Comparison of ENCODE assay signal across 8 mouse cellular contexts in the genomic region with DNA sequence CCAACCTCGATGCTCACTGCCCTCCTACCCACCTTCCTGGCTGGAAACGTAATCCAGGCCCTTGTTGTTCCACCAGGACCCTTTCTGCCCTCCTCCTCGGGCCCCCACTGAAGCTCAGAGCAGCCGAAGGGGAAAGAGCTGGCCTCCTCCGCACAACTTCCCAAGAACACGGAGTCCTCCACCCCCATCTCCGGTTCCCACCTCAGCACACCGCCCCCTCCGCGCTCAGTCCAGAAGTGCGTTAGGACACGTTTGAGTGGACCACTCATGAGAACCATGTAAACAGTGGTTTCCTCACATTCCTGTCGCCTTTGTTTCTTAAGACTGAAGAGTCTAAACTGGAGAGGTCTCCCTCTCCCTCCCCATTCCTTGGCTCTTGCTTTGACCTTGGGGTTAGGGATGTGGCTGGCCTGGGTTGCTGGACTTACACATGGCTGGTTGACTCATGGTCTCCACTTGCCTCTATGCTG. TPM values are rescaled to one million over a fixed set of nuclear protein-coding genes. Genes with fewer than 3 reads are reported as not detected.
DNase-seq lines count a peak whose midpoint lies in the region; ATAC-seq and TF ChIP-seq lines count a peak whose summit lies in the region.
"Had no signal": no experiment of that assay in that cellular context is flagged by ENCODE, and none has a peak within 500 bp of the region (broad histone marks: within the 10 kb centered on the region; RNA-seq: fewer than 3 reads in every experiment).

No protein-coding gene starts in this region.

- no peak for DNase-seq in midbrain, embryonic 10.5 days (ENCODE audit: low spot score)
- no peak for DNase-seq in midbrain, postnatal 0 days (ENCODE audit: low spot score)
- DNase-seq in cerebellum, adult 2 months = no peak
- DNase-seq in frontal cortex, adult 2 months (ENCODE audit: extremely low spot score in 1 of 2, low spot score in 1 of 2) = no peak
- DNase-seq in thymus, postnatal 14 days = no peak

- TF ChIP-seq POLR2A in cerebellum, adult 2 months (IDR thresholded peaks at IDR 0.05; ENCODE audit: borderline replicate concordance, insufficient read depth, low read length) = no peak

- 0 out of 2 replicates have a peak overlapping the region, but pooled peaks have one; percentile 7 for H3K27ac ChIP-seq in midbrain, embryonic 10.5 days (replicated peaks)
- no peak overlapping the region for H3K27ac ChIP-seq in midbrain, postnatal 0 days (ENCODE audit: low read depth, low read length)
- peak overlapping the region; percentile 94 for H3K27ac ChIP-seq in heart, embryonic 13.5 days (replicated peaks)
- peak overlapping the region; percentile 94 for H3K27ac ChIP-seq in liver, embryonic 16.5 days (ENCODE audit: low read length)
- H3K27ac ChIP-seq in cerebellum, adult 2 months (ENCODE audit: insufficient read depth, low read length) = no peak overlapping the region

- no peak for ATAC-seq in midbrain, postnatal 0 days (ENCODE audit: low FRiP score)
- peak; percentile 21; the same call in 1 of the 2 replicates for ATAC-seq in heart, embryonic 13.5 days (ENCODE audit: extremely low read depth, insufficient number of reproducible peaks, low FRiP score, low TSS enrichment)
- ATAC-seq in liver, embryonic 16.5 days (ENCODE audit: low read depth) = no peak

- WGBS in midbrain, embryonic 10.5 days = 86% methylated on average over 13 of the region's 13 CpGs
- 91% methylated on average over 13 of the region's 13 CpGs for whole genome bisulfite sequencing in midbrain, postnatal 0 days
- 76% methylated on average over 13 of the region's 13 CpGs for WGBS in heart, embryonic 13.5 days
- WGBS in liver, embryonic 16.5 days (ENCODE audit: insufficient replicate concordance) = 68% methylated on average over 13 of the region's 13 CpGs
- 87% methylated on average over 13 of the region's 13 CpGs for WGBS in cerebellum, adult 2 months

- 0 out of 2 replicates have a peak, but pooled peaks cover 3% of the 10 kb centered on the region for H3K4me1 ChIP-seq in midbrain, embryonic 10.5 days
- no peaks in the 10 kb centered on the region for H3K4me1 ChIP-seq in midbrain, postnatal 0 days (ENCODE audit: insufficient read depth, low read length)
- peaks cover 65% of the 10 kb centered on the region for H3K4me1 ChIP-seq in heart, embryonic 13.5 days
- peaks cover 74% of the 10 kb centered on the region for H3K4me1 ChIP-seq in liver, embryonic 16.5 days (ENCODE audit: control insufficient read depth, low read depth, low read length)
- no peaks in the 10 kb centered on the region; the same call in 1 of the 2 replicates for H3K4me1 ChIP-seq in cerebellum, adult 2 months (ENCODE audit: control insufficient read depth, insufficient read depth, low read length)

- H3K4me2 ChIP-seq in midbrain, postnatal 0 days (ENCODE audit: low read depth, low read length, poor library complexity, severe bottlenecking) = no peak overlapping the region
- no peak overlapping the region for H3K4me2 ChIP-seq in heart, embryonic 13.5 days
- H3K4me2 ChIP-seq in liver, embryonic 16.5 days (ENCODE audit: low read depth, low read length) = no peak overlapping the region

- H3K4me3 ChIP-seq in midbrain, embryonic 10.5 days = no peak overlapping the region
- H3K4me3 ChIP-seq in midbrain, postnatal 0 days (ENCODE audit: low read depth, low read length) = no peak overlapping the region
- H3K4me3 ChIP-seq in heart, embryonic 13.5 days = no peak overlapping the region
- H3K4me3 ChIP-seq in liver, embryonic 16.5 days (ENCODE audit: low read depth, low read length) = no peak overlapping the region
- H3K4me3 ChIP-seq in cerebellum, adult 2 months (replicated peaks; ENCODE audit: insufficient read depth, low read depth, low read length) = no peak overlapping the region
- H3K4me3 ChIP-seq: erythroblast, embryonic 14.5 days had no signal

- no peak overlapping the region for H3K9ac ChIP-seq in midbrain, postnatal 0 days (replicated peaks; ENCODE audit: low read length, poor library complexity, severe bottlenecking)
- no peak overlapping the region for H3K9ac ChIP-seq in heart, embryonic 13.5 days
- no peak overlapping the region for H3K9ac ChIP-seq in liver, embryonic 16.5 days (ENCODE audit: low read depth, low read length)

- no peaks in the 10 kb centered on the region for H3K27me3 ChIP-seq in midbrain, embryonic 10.5 days (ENCODE audit: low read depth, poor library complexity, severe bottlenecking)
- no peaks in the 10 kb centered on the region for H3K27me3 ChIP-seq in midbrain, postnatal 0 days (ENCODE audit: insufficient read depth, low read length)
- no peaks in the 10 kb centered on the region for H3K27me3 ChIP-seq in heart, embryonic 13.5 days (replicated peaks)
- no peaks in the 10 kb centered on the region for H3K27me3 ChIP-seq in liver, embryonic 16.5 days (ENCODE audit: control insufficient read depth, insufficient read depth, low read depth, low read length)
- H3K27me3 ChIP-seq in cerebellum, adult 2 months (ENCODE audit: control insufficient read depth, insufficient read depth, low read length) = no peaks in the 10 kb centered on the region

- H3K36me3 ChIP-seq in midbrain, embryonic 10.5 days = no peaks in the 10 kb centered on the region
- H3K36me3 ChIP-seq in midbrain, postnatal 0 days (ENCODE audit: insufficient read depth, low read length) = no peaks in the 10 kb centered on the region
- H3K36me3 ChIP-seq in heart, embryonic 13.5 days = no peaks in the 10 kb centered on the region
- H3K36me3 ChIP-seq in liver, embryonic 16.5 days (ENCODE audit: control insufficient read depth, insufficient read depth) = no peaks in the 10 kb centered on the region

- no peak for TF ChIP-seq CTCF in midbrain, postnatal 0 days (IDR thresholded peaks at IDR 0.05)
- TF ChIP-seq CTCF in cerebellum, adult 2 months (IDR thresholded peaks at IDR 0.05; ENCODE audit: borderline replicate concordance, insufficient read depth, low read depth, low read length) = no peak

- no peaks in the 10 kb centered on the region for H3K9me3 ChIP-seq in midbrain, embryonic 10.5 days (replicated peaks)
- no peaks in the 10 kb centered on the region for H3K9me3 ChIP-seq in midbrain, postnatal 0 days (ENCODE audit: low read length)
- no peaks in the 10 kb centered on the region for H3K9me3 ChIP-seq in heart, embryonic 13.5 days
- H3K9me3 ChIP-seq in liver, embryonic 16.5 days (replicated peaks; ENCODE audit: control insufficient read depth, low read length) = no peaks in the 10 kb centered on the region

RNA-seq across cellular contexts. Expression of a gene that starts 27.4 kb away (rescaled TPM):
- polyA plus RNA-seq in midbrain, embryonic 10.5 days (2016; fragmentation: Nextera tagmentation; extraction: Ambion mirVana) = not detected in 2 replicates
- total RNA-seq in midbrain, postnatal 0 days (2014; rRNA removed) = 1.9 and 3.0 TPM in 2 replicates
- polyA plus RNA-seq in midbrain, postnatal 0 days (2015; fragmentation: Nextera tagmentation; extraction: Ambion mirVana) = 0.19 and 0.20 TPM in 2 replicates
- 0.17 and 1.1 TPM in 2 replicates for polyA plus RNA-seq in heart, embryonic 13.5 days (2015; fragmentation: Nextera tagmentation; extraction: Ambion mirVana)
- polyA plus RNA-seq in liver, embryonic 16.5 days (2015; fragmentation: Nextera tagmentation; extraction: Ambion mirVana) = not detected in 2 replicates
- not detected in 2 replicates for polyA plus RNA-seq in cerebellum, adult 2 months (2012; rRNA removed)
- not detected in 2 replicates for polyA plus RNA-seq in frontal cortex, adult 2 months (2012; rRNA removed)
- polyA plus RNA-seq: erythroblast, embryonic 14.5 days had no signal

RNA-seq across cellular contexts. Expression of a gene that starts 41.6 kb away (rescaled TPM):
- polyA plus RNA-seq in midbrain, embryonic 10.5 days (2016; fragmentation: Nextera tagmentation; extraction: Ambion mirVana) = 9.2 and 11.2 TPM in 2 replicates
- total RNA-seq in midbrain, postnatal 0 days (2014; rRNA removed) = 1.8 and 3.7 TPM in 2 replicates
- polyA plus RNA-seq in midbrain, postnatal 0 days (2015; fragmentation: Nextera tagmentation; extraction: Ambion mirVana) = 1.9 and 2.3 TPM in 2 replicates
- polyA plus RNA-seq in heart, embryonic 13.5 days (2015; fragmentation: Nextera tagmentation; extraction: Ambion mirVana) = 13.3 and 13.7 TPM in 2 replicates
- 0.90 and 0.92 TPM in 2 replicates for polyA plus RNA-seq in liver, embryonic 16.5 days (2015; fragmentation: Nextera tagmentation; extraction: Ambion mirVana)
- polyA plus RNA-seq in cerebellum, adult 2 months (2012; rRNA removed) = 4.4 and 5.9 TPM in 2 replicates
- 1.5 and 2.3 TPM in 2 replicates for polyA plus RNA-seq in frontal cortex, adult 2 months (2012; rRNA removed)
- polyA plus RNA-seq: erythroblast, embryonic 14.5 days had no signal

Comparison
In these comparisons a context has a peak if more than half of its experiments do, and no peak if none do; other contexts are left out.
1. H3K27ac ChIP-seq: peak in midbrain, embryonic 10.5 days (single experiment), heart, embryonic 13.5 days (single experiment) and liver, embryonic 16.5 days (single experiment); none in midbrain, postnatal 0 days (single experiment) and cerebellum, adult 2 months (single experiment).